Mouse (Mus musculus) liver, adult (tissue): ENCODE results near the gene Plcb4.

Experiments used
- GATA4 ChIP-seq: IDR thresholded peaks from 2 replicates; pipeline ENCODE4 v1.6.1; 2014; ENCODE audit warnings: mild to moderate bottlenecking, low read length; ENCODE audit not compliant: insufficient replicate concordance

Gene Plcb4

DNA sequence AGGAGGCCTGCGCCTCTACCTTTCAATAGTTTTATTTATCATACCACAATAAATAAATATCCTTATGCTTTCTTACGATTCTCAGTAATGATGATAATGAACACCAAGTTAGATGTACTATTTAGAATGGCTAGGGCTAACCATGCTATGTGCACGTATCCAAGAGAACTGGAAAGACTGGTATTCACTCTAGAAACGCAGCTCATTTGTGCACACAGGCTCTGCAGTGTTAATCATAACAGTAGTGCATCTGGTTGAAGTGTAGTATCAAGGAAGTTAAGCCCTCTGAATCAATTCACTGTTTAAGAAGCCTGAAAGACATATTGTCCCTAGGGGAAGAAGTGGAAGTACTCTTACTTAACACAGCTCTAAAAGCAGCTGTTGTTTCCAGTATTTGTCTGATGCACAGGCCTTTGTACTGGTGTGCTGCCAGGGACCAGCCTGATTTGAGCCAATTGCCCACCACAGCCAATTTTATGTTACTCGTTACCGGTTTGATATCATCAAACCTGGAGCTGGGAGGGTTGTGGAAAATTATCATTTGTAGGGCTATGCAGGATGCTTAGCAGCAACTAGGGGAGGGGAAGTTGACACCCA, 100.8 kb downstream of the Plcb4 start:
- no peak for TF ChIP-seq GATA4

DNA sequence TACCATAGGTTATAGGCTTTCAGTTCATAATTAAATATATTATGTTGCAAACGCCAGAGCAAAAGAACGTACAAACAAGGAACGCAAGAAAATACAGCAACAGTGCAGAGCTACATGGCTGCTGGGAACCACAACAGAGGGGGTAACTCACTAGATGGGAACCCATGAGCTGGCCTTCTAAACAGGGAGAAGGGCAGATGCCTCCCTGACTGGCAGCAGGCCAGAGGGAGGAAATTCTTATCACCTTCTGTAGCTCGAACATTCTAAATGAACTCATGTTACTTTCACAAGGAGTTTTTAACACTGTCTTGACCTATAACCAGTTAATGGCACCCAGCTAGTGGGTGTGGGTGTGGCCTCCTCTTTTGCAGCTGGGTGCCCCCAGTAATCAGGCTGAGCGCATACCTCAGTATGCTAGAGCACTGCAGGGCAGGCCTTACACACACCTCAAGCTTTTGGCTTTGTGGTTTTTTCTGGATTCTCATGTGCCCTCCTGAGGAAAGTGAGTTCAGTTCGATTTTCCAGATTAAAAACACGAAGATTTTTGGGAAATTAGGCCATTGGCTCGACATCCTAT, 102.5 kb downstream of the Plcb4 start:
- no peak for TF ChIP-seq GATA4

- no peak for TF ChIP-seq GATA4
These were observed 105.9 kb downstream of the Plcb4 start for GRCm38 (mm10) chr2:135764706-135765105.

GRCm38 (mm10) chr2:135766471-135767063, 107.8 kb downstream of the Plcb4 start:
- TF ChIP-seq GATA4 = no peak

DNA sequence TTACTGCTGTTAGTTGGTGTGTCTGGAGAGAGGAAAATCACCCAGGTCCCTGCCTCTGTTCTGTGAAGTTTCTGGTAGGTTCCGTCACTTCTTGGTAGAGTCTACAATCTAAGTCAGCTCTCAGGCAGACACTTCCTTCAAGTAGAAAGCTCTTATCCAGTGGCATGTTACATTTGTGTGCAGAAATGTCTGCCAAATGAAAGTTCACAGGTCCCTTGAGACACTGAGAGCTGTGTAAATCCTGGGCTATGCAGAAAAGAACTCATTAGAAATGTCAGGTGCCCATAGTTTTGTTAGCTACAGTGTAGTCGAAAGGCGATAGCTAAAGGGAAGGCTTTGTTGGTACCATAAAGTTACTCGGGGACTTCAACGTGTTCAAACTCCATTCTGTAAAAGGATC, 108.7 kb downstream of the Plcb4 start:
- TF ChIP-seq GATA4 = no peak

- no peak for TF ChIP-seq GATA4
These were observed 110.9 kb downstream of the Plcb4 start for GRCm38 (mm10) chr2:135769701-135770100.

GRCm38 (mm10) chr2:135770226-135770625, 111.4 kb downstream of the Plcb4 start:
- TF ChIP-seq GATA4 = no peak

DNA sequence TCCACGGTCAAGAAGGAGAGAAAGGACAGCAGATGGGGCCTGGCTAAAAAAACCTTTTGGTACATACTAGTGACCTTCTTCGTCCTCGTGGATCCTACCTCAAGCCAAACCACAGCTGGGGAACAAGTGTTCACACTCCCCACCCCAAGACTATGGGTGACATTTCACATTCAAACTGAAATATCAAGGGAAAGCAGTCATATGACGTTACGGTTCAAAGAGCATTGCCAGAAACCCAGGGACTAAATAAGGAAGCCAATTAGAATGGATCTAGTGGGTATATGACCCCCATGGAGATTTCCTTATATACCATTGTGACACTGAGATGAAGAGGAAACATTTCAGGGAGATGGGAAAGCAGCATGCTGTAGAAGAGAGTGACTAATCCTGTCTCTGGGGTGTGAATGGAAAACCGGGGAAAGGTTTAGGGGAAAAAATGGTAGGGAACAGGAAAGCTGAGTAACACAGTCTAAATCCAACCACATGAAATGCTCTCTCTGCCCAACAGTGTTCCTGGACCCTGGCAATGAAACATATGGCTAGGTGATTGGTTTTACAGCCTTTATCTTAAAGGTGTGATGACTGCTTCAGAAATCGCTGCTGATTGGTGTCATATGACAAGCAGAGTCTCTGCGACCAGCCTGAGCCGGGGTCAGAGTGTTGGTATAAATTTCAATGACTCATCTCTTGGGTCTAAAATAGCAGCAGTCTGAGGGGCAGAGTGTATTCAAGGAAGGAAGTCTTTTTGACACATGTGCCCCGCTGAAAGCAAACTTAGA, 114.6 kb downstream of the Plcb4 start:
- no peak for TF ChIP-seq GATA4

DNA sequence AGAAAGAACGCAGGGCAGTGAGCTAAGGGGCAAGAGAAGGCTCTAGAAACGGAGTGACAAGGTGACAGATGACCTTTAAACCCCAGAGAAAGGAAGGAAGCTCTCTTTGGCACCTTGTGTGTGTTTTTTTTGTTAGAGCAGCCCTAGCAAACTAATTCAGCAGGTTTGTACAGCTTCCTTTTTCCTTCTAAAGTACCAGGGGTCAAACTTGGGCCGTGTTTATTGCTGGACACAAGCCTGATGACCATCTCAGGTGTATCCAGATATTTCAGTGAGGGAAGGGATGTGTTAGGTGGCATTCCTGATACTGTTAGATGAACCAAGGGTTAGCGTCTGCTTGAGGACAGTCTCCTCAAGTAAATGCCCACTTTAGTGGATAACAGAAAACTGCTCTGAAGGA, 116.2 kb downstream of the Plcb4 start:
- TF ChIP-seq GATA4 = no peak

GRCm38 (mm10) chr2:135776131-135776775, 117.4 kb downstream of the Plcb4 start:
- TF ChIP-seq GATA4 = no peak

DNA sequence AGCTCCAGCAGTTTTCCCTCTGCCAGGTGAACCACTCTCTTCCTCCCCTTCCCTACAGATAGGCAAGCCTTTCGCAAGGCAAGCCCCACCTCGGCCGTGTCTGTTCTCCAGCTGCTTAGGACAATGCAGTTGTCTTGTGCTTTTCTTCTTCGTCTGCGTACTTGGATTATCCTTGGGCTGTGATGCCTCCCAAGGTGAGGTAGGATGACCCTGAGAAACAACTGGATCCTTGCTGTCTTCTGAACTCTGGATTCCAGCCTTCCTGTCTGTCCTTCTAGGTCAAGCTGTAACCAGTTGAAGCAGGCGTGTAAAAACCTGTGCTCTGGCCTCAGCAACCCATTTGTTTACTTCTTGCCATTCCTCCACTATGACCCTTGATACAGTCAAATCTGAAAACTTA, 122.6 kb downstream of the Plcb4 start:
- no peak for TF ChIP-seq GATA4

- TF ChIP-seq GATA4 = no peak
These were observed 128.6 kb downstream of the Plcb4 start for GRCm38 (mm10) chr2:135787415-135787814.

- TF ChIP-seq GATA4 = no peak
These were observed 134.1 kb downstream of the Plcb4 start for GRCm38 (mm10) chr2:135792907-135793306.

DNA sequence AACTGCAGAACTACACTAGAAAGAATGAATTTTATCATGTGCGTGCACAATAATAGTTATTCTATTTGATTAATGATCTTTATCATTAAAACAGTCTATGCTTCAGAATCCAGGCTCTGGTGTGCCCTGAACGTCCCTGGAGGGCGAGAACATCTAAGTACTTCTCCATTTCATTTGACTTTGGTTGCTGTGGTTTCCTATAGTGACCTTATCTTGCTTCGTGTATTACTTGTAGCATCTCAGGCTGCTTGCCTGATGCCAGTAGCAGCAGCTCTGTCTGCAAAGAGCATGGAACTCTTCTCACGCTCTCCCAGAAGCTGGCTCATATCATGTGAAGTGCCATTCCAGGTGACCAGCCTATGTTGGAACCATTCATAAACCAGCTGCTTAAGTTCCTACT, 137.9 kb downstream of the Plcb4 start:
- TF ChIP-seq GATA4 = no peak
